Mouse (Mus musculus) large intestine, adult 2 months (tissue): ENCODE results near the gene Tfap2c. TPM values are rescaled to one million over a fixed set of nuclear protein-coding genes. Genes with fewer than 3 reads are reported as not detected.

Experiments used
- DNase-seq: peaks from one replicate; pipeline ENCODE4 v3.0.0-alpha.2; 2012; ENCODE audit warnings: low read depth, low spot score
- WGBS: fragments of 180-500 bp; shearing (Covaris S2); methylation state at CpG from one replicate; pipeline ENCODE4 v1.1.7; 2018; 5-methylcytosine and 5-hydroxymethylcytosine counted together
- polyA plus RNA-seq: library from polyadenylated mRNA; depleted of rRNA; stranded (reverse); fragments of >200 nt; gene quantifications from 2 replicates; pipeline ENCODE4 v1.2.3, GENCODE M21; 2012; rRNA removed

Gene Tfap2c
- polyA plus RNA-seq, 1 experiment, result not detected

DNA sequence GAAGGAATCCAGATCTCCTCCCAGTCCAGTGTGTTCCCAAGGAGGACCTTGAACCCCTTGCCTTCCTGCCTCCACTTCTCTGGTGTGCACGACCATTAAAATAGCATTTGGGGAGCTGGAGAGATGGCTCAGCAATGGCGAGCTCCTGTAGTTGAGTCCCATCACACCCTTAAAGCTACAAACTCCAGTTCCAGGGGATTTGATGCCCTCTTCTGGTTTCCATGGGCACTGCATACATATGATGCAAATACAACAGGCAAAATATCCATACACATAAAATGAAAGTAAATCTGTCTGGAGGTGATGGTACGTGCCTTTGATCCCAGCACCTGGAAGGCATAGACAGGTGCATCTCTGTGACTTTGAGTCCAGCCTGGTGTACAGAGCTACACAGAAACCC is 55.2 kb downstream of the Tfap2c start:
- DNase-seq, result no peak
- 91% methylated on average over 3 of the region's 3 CpGs for WGBS

DNA sequence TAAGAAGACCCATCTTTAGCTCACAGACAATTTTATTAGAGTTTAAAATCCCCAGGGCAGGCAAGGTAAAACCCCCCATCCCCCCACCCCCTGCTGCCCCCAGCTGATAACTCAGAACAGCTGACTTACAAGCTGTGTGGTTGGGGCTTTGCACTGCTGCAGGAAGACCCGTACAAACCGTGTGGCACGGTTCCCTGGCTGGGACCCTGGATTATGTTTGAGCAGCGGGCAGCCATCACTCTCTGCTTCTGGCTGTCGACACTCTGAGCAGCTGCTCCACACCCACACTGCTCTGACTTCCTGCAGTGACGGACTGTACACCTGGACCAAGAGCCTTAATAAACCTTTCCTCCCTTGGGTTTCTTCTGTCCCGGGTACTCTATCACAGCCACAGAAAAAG is 56.2 kb downstream of the Tfap2c start:
- 41% methylated on average over 7 of the region's 7 CpGs for WGBS
- DNase-seq, result no peak

- WGBS, result 74% methylated on average over 11 of the region's 11 CpGs
- DNase-seq, result no peak
These were observed 58.3 kb downstream of the Tfap2c start for GRCm38 (mm10) chr2:172607710-172608109.

Other genes with a start within 250 kb of the Tfap2c start
- gene Fam210b, start 204.0 kb upstream of the Tfap2c start, polyA plus RNA-seq, result 11.2 and 15.1 TPM in 2 replicates
- 24.9 and 29.3 TPM in 2 replicates for gene Aurka, start 179.1 kb upstream of the Tfap2c start, polyA plus RNA-seq
- 22.2 and 34.4 TPM in 2 replicates for gene Cstf1, start 178.9 kb upstream of the Tfap2c start, polyA plus RNA-seq
- gene Cass4, start 155.8 kb upstream of the Tfap2c start, polyA plus RNA-seq, result 0.50 and 1.1 TPM in 2 replicates
- gene Rtf2, start 109.0 kb upstream of the Tfap2c start, polyA plus RNA-seq, result 44.6 and 44.8 TPM in 2 replicates
- gene Gcnt7, start 91.0 kb upstream of the Tfap2c start, polyA plus RNA-seq, result not detected in 2 replicates
- gene Fam209, start 77.1 kb upstream of the Tfap2c start, polyA plus RNA-seq, result 0.35 TPM in 1 of 2 replicates, not detected in the other